ENCODE assay signal across 26 mouse cellular contexts in genomic region chr16:58704999-58705398, GRCm38 (mm10). TPM values are rescaled to one million over a fixed set of nuclear protein-coding genes. Genes with fewer than 3 reads are reported as not detected.
DNase-seq lines count a peak whose midpoint lies in the region; ATAC-seq and TF ChIP-seq lines count a peak whose summit lies in the region.
"Had no signal": no experiment of that assay in that cellular context is flagged by ENCODE, and none has a peak within 500 bp of the region (broad histone marks: within the 10 kb centered on the region; RNA-seq: fewer than 3 reads in every experiment).

No protein-coding gene starts in this region.

- H3K9ac ChIP-seq in hindbrain, embryonic 16.5 days (ENCODE audit: low read depth, low read length) = no peak overlapping the region
- no peak overlapping the region for H3K9ac ChIP-seq in hindbrain, embryonic 11.5 days (ENCODE audit: low read depth, low read length)
- no peak overlapping the region for H3K9ac ChIP-seq in neural tube, embryonic 14.5 days (replicated peaks; ENCODE audit: low read depth, low read length)
- no peak overlapping the region for H3K9ac ChIP-seq in lung, postnatal 0 days (replicated peaks; ENCODE audit: low read depth)
- H3K9ac ChIP-seq: forebrain, postnatal 0 days; limb, embryonic 13.5 days; liver, embryonic 12.5 days had no signal

- TF ChIP-seq CTCF in lung, postnatal 0 days (IDR thresholded peaks at IDR 0.05) = no peak

- H3K27ac ChIP-seq in hindbrain, embryonic 16.5 days (ENCODE audit: low read depth, low read length) = no peak overlapping the region
- no peak overlapping the region for H3K27ac ChIP-seq in hindbrain, embryonic 11.5 days (ENCODE audit: low read depth, low read length)
- no peak overlapping the region for H3K27ac ChIP-seq in neural tube, embryonic 14.5 days (ENCODE audit: low read depth, low read length)
- H3K27ac ChIP-seq in lung, postnatal 0 days (ENCODE audit: low read length) = no peak overlapping the region
- H3K27ac ChIP-seq: forebrain, embryonic 10.5 days; limb, embryonic 13.5 days; liver, embryonic 12.5 days had no signal

- H3K9me3 ChIP-seq in hindbrain, embryonic 16.5 days (ENCODE audit: control insufficient read depth, low read length) = no peaks in the 10 kb centered on the region
- H3K9me3 ChIP-seq in hindbrain, embryonic 11.5 days (ENCODE audit: control insufficient read depth, low read length) = no peaks in the 10 kb centered on the region
- H3K9me3 ChIP-seq in neural tube, embryonic 14.5 days (ENCODE audit: control insufficient read depth, low read length) = no peaks in the 10 kb centered on the region
- no peaks in the 10 kb centered on the region for H3K9me3 ChIP-seq in lung, postnatal 0 days (ENCODE audit: low read length)
- H3K9me3 ChIP-seq: forebrain, embryonic 10.5 days; G1E; limb, embryonic 13.5 days; liver, embryonic 12.5 days had no signal

- no peak overlapping the region for H3K4me2 ChIP-seq in hindbrain, embryonic 16.5 days (ENCODE audit: low read length)
- no peak overlapping the region for H3K4me2 ChIP-seq in hindbrain, embryonic 11.5 days (replicated peaks; ENCODE audit: low read depth, low read length)
- H3K4me2 ChIP-seq in neural tube, embryonic 14.5 days (ENCODE audit: low read depth, low read length) = no peak overlapping the region
- H3K4me2 ChIP-seq in lung, postnatal 0 days (replicated peaks; ENCODE audit: low read depth, low read length) = no peak overlapping the region
- H3K4me2 ChIP-seq: limb, embryonic 13.5 days; liver, embryonic 12.5 days had no signal

- ATAC-seq in hindbrain, embryonic 16.5 days = 0 out of 2 replicates have a peak, but pooled peaks have one; percentile 27
- no peak for ATAC-seq in hindbrain, embryonic 11.5 days (ENCODE audit: low FRiP score)
- ATAC-seq in neural tube, embryonic 14.5 days (ENCODE audit: low read depth) = peak; percentile 88; the same call in 1 of the 2 replicates
- no peak for ATAC-seq in lung, postnatal 0 days
- ATAC-seq: forebrain, postnatal 0 days; liver, embryonic 12.5 days; Patski had no signal

- H3K4me3 ChIP-seq in hindbrain, embryonic 16.5 days (ENCODE audit: low read length) = no peak overlapping the region
- no peak overlapping the region for H3K4me3 ChIP-seq in hindbrain, embryonic 11.5 days (ENCODE audit: low read depth, low read length)
- H3K4me3 ChIP-seq in neural tube, embryonic 14.5 days (ENCODE audit: low read depth, low read length) = no peak overlapping the region
- H3K4me3 ChIP-seq in lung, postnatal 0 days (ENCODE audit: low read depth, low read length) = no peak overlapping the region
- H3K4me3 ChIP-seq: forebrain, embryonic 10.5 days; limb, embryonic 13.5 days; liver, embryonic 12.5 days had no signal

- no peaks in the 10 kb centered on the region for H3K36me3 ChIP-seq in hindbrain, embryonic 16.5 days (ENCODE audit: control insufficient read depth, insufficient read depth, low read length)
- no peaks in the 10 kb centered on the region for H3K36me3 ChIP-seq in hindbrain, embryonic 11.5 days (ENCODE audit: control insufficient read depth, insufficient read depth, low read length)
- no peaks in the 10 kb centered on the region for H3K36me3 ChIP-seq in neural tube, embryonic 14.5 days (ENCODE audit: control insufficient read depth, insufficient read depth, low read length)
- no peaks in the 10 kb centered on the region for H3K36me3 ChIP-seq in lung, postnatal 0 days (ENCODE audit: insufficient read depth, low read length)
- H3K36me3 ChIP-seq: forebrain, embryonic 10.5 days; G1E; limb, embryonic 13.5 days; liver, embryonic 12.5 days had no signal

- no peaks in the 10 kb centered on the region for H3K4me1 ChIP-seq in hindbrain, embryonic 16.5 days (ENCODE audit: control insufficient read depth, insufficient read depth, low read depth, low read length)
- no peaks in the 10 kb centered on the region for H3K4me1 ChIP-seq in hindbrain, embryonic 11.5 days (replicated peaks; ENCODE audit: control insufficient read depth, insufficient read depth, low read length)
- no peaks in the 10 kb centered on the region for H3K4me1 ChIP-seq in neural tube, embryonic 14.5 days (ENCODE audit: control insufficient read depth, insufficient read depth, low read length)
- H3K4me1 ChIP-seq in lung, postnatal 0 days (ENCODE audit: insufficient read depth, low read depth, low read length) = no peaks in the 10 kb centered on the region
- H3K4me1 ChIP-seq: limb, embryonic 13.5 days had no signal

- TF ChIP-seq EP300 in lung, postnatal 0 days (IDR thresholded peaks at IDR 0.05) = no peak

- H3K27me3 ChIP-seq in hindbrain, embryonic 16.5 days (replicated peaks; ENCODE audit: control insufficient read depth, insufficient read depth, low read length) = no peaks in the 10 kb centered on the region
- H3K27me3 ChIP-seq in hindbrain, embryonic 11.5 days (ENCODE audit: control insufficient read depth, insufficient read depth, low read length) = no peaks in the 10 kb centered on the region
- H3K27me3 ChIP-seq in neural tube, embryonic 14.5 days (ENCODE audit: control insufficient read depth, insufficient read depth, low read length) = no peaks in the 10 kb centered on the region
- no peaks in the 10 kb centered on the region for H3K27me3 ChIP-seq in lung, postnatal 0 days (replicated peaks; ENCODE audit: insufficient read depth, low read length)
- H3K27me3 ChIP-seq: limb, embryonic 13.5 days; Patski had no signal

- no peak for DNase-seq in hindbrain, embryonic 11.5 days (ENCODE audit: low spot score)
- DNase-seq in retina, adult 2 months (ENCODE audit: low read depth, low spot score) = peak; percentile 76
- no peak for DNase-seq in retina, embryonic 14.5 days (ENCODE audit: low spot score)
- DNase-seq in urinary bladder, postnatal 14 days (ENCODE audit: low spot score) = no peak
- no peak for DNase-seq in lung, postnatal 0 days (ENCODE audit: low spot score)
- DNase-seq: cerebellum, adult 11 months; cerebellum, adult 9-11 months; forebrain, postnatal 0 days; gastrocnemius, postnatal 36 days; kidney, adult 2 months; kidney, postnatal 14 days; lung, adult 18-20 months; lung, postnatal 14 days; right cerebral cortex, postnatal 14 days; spleen, adult 18-20 months had no signal

RNA-seq across cellular contexts. Expression of gene Gpr15, which starts 13.9 kb away (rescaled TPM):
- polyA plus RNA-seq in hindbrain, embryonic 16.5 days (2015; fragmentation: Nextera tagmentation; extraction: Ambion mirVana) = 0.12 TPM in 1 of 2 replicates, not detected in the other
- polyA plus RNA-seq in hindbrain, embryonic 11.5 days (2014; fragmentation: Nextera tagmentation; extraction: Ambion mirVana) = not detected in 2 replicates
- 0.21 TPM in 1 of 2 replicates, not detected in the other for polyA plus RNA-seq in neural tube, embryonic 14.5 days (2014; fragmentation: Nextera tagmentation; extraction: Ambion mirVana)
- polyA plus RNA-seq in lung, postnatal 0 days (2015; fragmentation: Nextera tagmentation; extraction: Ambion mirVana) = 0.08 and 0.18 TPM in 2 replicates
- polyA plus RNA-seq: cortical plate, adult 2 months; embryonic facial prominence, embryonic 11.5 days; forebrain, embryonic 10.5 days; forebrain, postnatal 0 days; G1E; heart, embryonic 14.5 days; limb, embryonic 13.5 days; liver, embryonic 12.5 days; Patski had no signal

RNA-seq across cellular contexts. Expression of gene Cldnd1, which starts 22.7 kb away (rescaled TPM):
- polyA plus RNA-seq in hindbrain, embryonic 16.5 days (2015; fragmentation: Nextera tagmentation; extraction: Ambion mirVana) = 157 and 169 TPM in 2 replicates
- 137 and 140 TPM in 2 replicates for polyA plus RNA-seq in hindbrain, embryonic 11.5 days (2014; fragmentation: Nextera tagmentation; extraction: Ambion mirVana)
- 146 and 147 TPM in 2 replicates for polyA plus RNA-seq in neural tube, embryonic 14.5 days (2014; fragmentation: Nextera tagmentation; extraction: Ambion mirVana)
- polyA plus RNA-seq in lung, postnatal 0 days (2015; fragmentation: Nextera tagmentation; extraction: Ambion mirVana) = 80.4 and 81.8 TPM in 2 replicates

RNA-seq across cellular contexts. Expression of gene Cpox, which starts 34.9 kb away (rescaled TPM):
- polyA plus RNA-seq in hindbrain, embryonic 16.5 days (2015; fragmentation: Nextera tagmentation; extraction: Ambion mirVana) = 14.5 and 16.3 TPM in 2 replicates
- 21.0 and 23.4 TPM in 2 replicates for polyA plus RNA-seq in hindbrain, embryonic 11.5 days (2014; fragmentation: Nextera tagmentation; extraction: Ambion mirVana)
- 16.5 and 17.0 TPM in 2 replicates for polyA plus RNA-seq in neural tube, embryonic 14.5 days (2014; fragmentation: Nextera tagmentation; extraction: Ambion mirVana)
- 13.4 and 14.2 TPM in 2 replicates for polyA plus RNA-seq in lung, postnatal 0 days (2015; fragmentation: Nextera tagmentation; extraction: Ambion mirVana)

RNA-seq across cellular contexts. Expression of gene Olfr172, which starts 58.0 kb away (rescaled TPM):
- not detected in 2 replicates for polyA plus RNA-seq in hindbrain, embryonic 16.5 days (2015; fragmentation: Nextera tagmentation; extraction: Ambion mirVana)
- not detected in 2 replicates for polyA plus RNA-seq in hindbrain, embryonic 11.5 days (2014; fragmentation: Nextera tagmentation; extraction: Ambion mirVana)
- polyA plus RNA-seq in neural tube, embryonic 14.5 days (2014; fragmentation: Nextera tagmentation; extraction: Ambion mirVana) = not detected in 2 replicates
- not detected in 2 replicates for polyA plus RNA-seq in lung, postnatal 0 days (2015; fragmentation: Nextera tagmentation; extraction: Ambion mirVana)
- polyA plus RNA-seq: cortical plate, adult 2 months; embryonic facial prominence, embryonic 11.5 days; forebrain, embryonic 10.5 days; forebrain, postnatal 0 days; G1E; heart, embryonic 14.5 days; kidney, adult 2 months; limb, embryonic 13.5 days; liver, embryonic 12.5 days; Patski; thymus, postnatal 0 days had no signal

Comparison
In these comparisons a context has a peak if more than half of its experiments do, and no peak if none do; other contexts are left out.
1. ATAC-seq: peak in hindbrain, embryonic 16.5 days (single experiment) and neural tube, embryonic 14.5 days (single experiment); none in hindbrain, embryonic 11.5 days (single experiment) and lung, postnatal 0 days (single experiment).